Mouse (Mus musculus): ENCODE measurements around the gene Bard1. TPM values are rescaled to one million over a fixed set of nuclear protein-coding genes. Genes with fewer than 3 reads are reported as not detected.

Gene Bard1
- 1.7 and 2.1 TPM in 2 replicates for polyA plus RNA-seq (2015; fragmentation: Nextera tagmentation; extraction: Ambion mirVana)

DNA sequence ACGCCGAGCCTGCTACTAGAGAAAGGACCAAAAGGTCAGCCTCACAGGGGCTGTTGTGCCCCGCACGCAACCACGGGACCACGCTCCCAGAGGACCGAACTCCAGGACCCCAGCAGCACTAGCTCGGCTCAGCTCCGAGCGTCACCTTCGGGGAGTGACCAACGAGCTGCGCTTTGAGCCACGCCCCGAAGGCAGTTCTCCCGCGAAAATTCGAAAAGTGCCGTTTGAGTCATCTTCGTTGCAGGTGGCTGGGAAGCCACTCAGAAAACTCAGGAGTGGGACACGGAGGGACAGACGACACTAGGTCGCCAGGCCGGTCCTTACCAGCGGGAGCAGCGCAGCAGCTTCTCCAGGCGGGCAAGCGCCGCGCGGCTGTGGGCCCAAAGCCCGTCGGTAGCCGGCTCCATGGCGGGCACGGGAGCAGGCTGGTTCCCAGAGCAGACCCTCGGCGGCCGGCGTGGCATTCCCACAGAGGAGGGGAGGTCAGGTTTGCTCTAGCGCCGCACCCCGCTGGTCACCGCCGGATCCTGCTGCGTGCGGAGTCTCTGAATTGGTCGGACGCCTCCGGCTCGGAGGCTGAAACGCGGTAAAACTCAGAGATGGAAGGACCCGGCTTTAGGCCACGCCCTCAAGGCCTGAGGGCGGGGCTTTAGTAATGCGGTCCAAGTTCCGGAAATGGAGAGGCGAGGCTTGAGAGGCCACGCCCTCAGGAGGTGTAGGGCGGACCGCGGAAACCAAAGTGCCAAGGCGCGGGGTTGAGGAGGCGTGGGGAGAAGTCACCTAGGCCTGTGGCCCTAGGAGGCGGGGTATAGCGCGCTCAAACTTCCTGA is at the start of gene Bard1:
Gene Bard1 (minus strand): TSS at position 803 of the 830 bp plus-strand sequence.
- Histone ChIP-seq H3K4me3 (replicated peaks) (peak within 1 kb of the TSS; percentile 75), H3K36me3 (no peaks in the 10 kb centered on the region), H3K9me3 (no peaks in the 10 kb centered on the region), H3K9ac (peak within 1 kb of the TSS; percentile 38; the same call in 1 of the 2 replicates), H3K4me1 (peaks cover 5% of the 10 kb centered on the region; the same call in 1 of the 2 replicates), H3K27ac (peak within 1 kb of the TSS; percentile 84), H3K4me2 (peak within 1 kb of the TSS; percentile 63), H3K27me3 (replicated peaks) (no peaks in the 10 kb centered on the region)
- peak; percentile 98 for ATAC-seq (ENCODE audit: insufficient read depth, low FRiP score, low read depth)
- WGBS: under 1% methylated on average over 68 of the region's 69 CpGs

DNA sequence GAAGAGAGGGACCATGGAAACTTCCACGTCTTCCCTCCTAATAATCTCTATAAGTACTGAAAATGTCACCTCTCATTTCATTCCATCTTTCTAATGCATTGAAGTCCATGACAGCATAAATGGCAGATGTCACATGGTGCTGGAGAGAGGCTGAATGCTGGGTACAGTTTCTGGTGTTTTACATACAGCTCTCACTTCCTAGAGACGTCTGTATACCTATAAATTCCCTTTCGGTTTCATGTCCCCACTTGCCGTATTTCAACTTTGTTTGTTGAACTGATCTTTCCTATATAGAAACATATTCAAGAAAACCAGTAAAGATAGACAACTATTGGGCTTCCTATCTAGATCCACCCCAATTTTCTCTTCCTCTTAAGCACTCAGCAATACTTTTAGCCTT is 24.2 kb upstream of the Bard1 start:
- no peak for ATAC-seq (ENCODE audit: insufficient read depth, low FRiP score, low read depth)
- H3K4me2 ChIP-seq: no peak overlapping the region
- 86% methylated on average over 4 of the region's 4 CpGs for WGBS
- H3K4me1 ChIP-seq: no peaks in the 10 kb centered on the region
- no peak overlapping the region for H3K4me3 ChIP-seq (replicated peaks)
- H3K9ac ChIP-seq: no peak overlapping the region
- H3K27me3 ChIP-seq (replicated peaks): no peaks in the 10 kb centered on the region
- no peak overlapping the region for H3K27ac ChIP-seq
- no peaks in the 10 kb centered on the region for H3K9me3 ChIP-seq
- no peaks in the 10 kb centered on the region for H3K36me3 ChIP-seq

DNA sequence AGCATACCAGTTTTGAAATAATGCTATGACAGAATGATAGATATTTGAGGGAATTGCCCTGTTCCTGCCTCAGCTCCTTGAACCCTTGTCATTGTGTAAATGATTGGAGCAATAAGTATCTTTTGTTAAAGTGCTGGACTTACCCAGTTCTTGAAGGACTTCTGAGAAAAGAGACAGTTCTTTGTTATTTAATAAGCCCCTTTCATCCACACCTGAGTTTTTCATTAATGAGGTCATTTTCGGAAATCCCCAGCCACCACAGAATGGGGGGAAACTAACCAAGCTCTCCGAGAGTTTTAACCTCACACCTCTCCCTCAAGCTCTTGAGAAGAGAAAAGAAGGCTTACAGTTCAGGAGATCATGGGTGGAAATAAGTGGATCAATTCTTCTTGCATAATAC is 15.6 kb upstream of the Bard1 start:
- Histone ChIP-seq H3K4me2 (no peak overlapping the region), H3K27me3 (replicated peaks) (no peaks in the 10 kb centered on the region), H3K4me3 (replicated peaks) (no peak overlapping the region), H3K9ac (no peak overlapping the region), H3K27ac (no peak overlapping the region), H3K4me1 (no peaks in the 10 kb centered on the region), H3K36me3 (no peaks in the 10 kb centered on the region), H3K9me3 (no peaks in the 10 kb centered on the region)
- WGBS: 74% methylated on average over 2 of the region's 2 CpGs
- no peak for ATAC-seq (ENCODE audit: insufficient read depth, low FRiP score, low read depth)

DNA sequence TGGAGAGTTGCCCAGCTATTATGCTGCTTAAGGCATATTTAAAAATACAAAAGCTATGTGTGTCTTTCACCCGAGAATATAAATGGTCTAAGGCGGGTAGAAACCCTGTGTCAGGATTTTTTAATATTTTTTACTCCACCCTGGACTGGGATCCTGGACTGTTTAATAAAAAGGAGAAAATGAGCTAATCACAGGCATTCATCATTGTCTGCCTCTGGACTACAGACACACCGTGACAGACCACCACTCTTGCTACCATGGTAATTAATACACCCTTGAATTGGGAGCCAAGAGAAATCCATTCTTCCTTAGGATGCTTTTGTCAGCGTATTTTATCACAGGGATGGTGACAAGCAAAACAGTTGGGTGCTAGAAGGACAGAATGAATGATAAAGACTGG is 14.3 kb upstream of the Bard1 start:
- Histone ChIP-seq H3K27ac (no peak overlapping the region), H3K4me1 (no peaks in the 10 kb centered on the region), H3K36me3 (no peaks in the 10 kb centered on the region), H3K4me2 (no peak overlapping the region), H3K27me3 (replicated peaks) (no peaks in the 10 kb centered on the region), H3K9me3 (no peaks in the 10 kb centered on the region), H3K4me3 (replicated peaks) (no peak overlapping the region), H3K9ac (no peak overlapping the region)
- WGBS: 59% methylated on average over 4 of the region's 4 CpGs
- ATAC-seq (ENCODE audit: insufficient read depth, low FRiP score, low read depth): no peak

DNA sequence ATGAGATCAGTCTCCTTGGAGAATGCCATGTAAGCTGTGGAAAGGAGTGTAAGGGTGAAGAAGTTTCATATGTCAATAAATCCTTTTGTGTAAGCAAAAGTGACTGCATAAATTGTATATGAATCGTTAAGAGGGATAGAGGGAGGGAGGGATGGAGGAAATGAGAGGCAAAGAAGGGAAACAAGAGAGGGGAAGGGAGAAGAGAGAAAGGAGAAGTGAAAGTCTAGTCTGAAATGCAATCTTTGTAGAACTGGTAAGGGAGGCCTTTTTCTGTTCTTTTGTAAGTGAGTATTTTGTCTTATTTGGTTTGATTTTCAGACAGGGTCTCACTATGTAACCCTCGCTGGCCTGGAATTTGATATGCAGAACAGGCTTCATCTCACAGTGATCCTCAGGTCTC is 12.8 kb upstream of the Bard1 start:
- Histone ChIP-seq H3K4me3 (replicated peaks) (no peak overlapping the region), H3K9ac (no peak overlapping the region), H3K27ac (no peak overlapping the region), H3K4me2 (no peak overlapping the region), H3K4me1 (no peaks in the 10 kb centered on the region), H3K9me3 (no peaks in the 10 kb centered on the region), H3K36me3 (no peaks in the 10 kb centered on the region), H3K27me3 (replicated peaks) (no peaks in the 10 kb centered on the region)
- ATAC-seq (ENCODE audit: insufficient read depth, low FRiP score, low read depth): no peak
- 53% methylated on average over 2 of the region's 2 CpGs for WGBS

DNA sequence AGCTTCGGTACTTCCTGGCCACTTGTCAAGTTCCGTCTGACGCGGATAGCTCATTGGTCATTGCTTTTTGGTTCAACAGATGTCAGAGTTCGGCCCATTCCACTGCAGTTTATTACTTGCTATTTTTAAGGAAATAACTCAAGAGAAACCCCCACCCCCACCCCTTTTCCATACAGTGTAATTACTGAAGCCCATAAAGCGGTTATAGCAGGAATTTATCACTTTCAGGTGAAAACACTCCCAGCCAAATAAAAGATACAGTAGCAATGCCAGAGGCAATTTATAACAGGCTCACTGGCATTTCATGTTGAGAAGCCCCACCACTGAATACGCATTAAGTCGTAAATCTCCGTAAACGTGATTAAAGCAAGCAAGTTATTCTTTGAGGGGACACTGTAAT is 6.9 kb upstream of the Bard1 start:
- H3K27me3 ChIP-seq (replicated peaks): no peaks in the 10 kb centered on the region
- no peaks in the 10 kb centered on the region for H3K9me3 ChIP-seq
- no peak overlapping the region for H3K4me2 ChIP-seq
- WGBS: 63% methylated on average over 10 of the region's 10 CpGs
- no peaks in the 10 kb centered on the region for H3K36me3 ChIP-seq
- H3K4me1 ChIP-seq: no peaks in the 10 kb centered on the region
- ATAC-seq (ENCODE audit: insufficient read depth, low FRiP score, low read depth): no peak
- no peak overlapping the region for H3K9ac ChIP-seq
- no peak overlapping the region for H3K27ac ChIP-seq
- H3K4me3 ChIP-seq (replicated peaks): no peak overlapping the region

DNA sequence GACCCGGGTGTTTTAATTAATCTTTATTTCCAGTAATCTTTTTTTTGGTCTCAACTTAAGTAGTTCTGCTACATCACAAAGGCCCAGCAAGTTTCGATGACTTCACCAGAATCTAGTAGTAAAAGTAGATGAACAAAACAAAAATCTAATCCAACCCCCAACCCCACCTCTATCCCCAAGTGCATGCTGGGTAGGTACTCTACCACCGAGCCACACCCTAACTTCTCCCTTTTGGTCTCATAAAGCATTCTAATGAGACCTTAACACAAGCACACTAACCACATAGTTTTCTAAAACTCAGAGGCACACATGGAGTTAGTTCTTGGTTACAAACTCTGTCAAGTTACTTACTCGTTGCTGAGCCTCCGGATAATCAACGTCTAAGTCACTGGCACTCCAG is 3.2 kb upstream of the Bard1 start:
- no peak overlapping the region for H3K9ac ChIP-seq
- no peak overlapping the region for H3K4me3 ChIP-seq (replicated peaks)
- H3K27me3 ChIP-seq (replicated peaks): no peaks in the 10 kb centered on the region
- H3K4me2 ChIP-seq: no peak overlapping the region
- no peak overlapping the region for H3K27ac ChIP-seq
- no peaks in the 10 kb centered on the region for H3K36me3 ChIP-seq
- no peaks in the 10 kb centered on the region for H3K9me3 ChIP-seq
- 88% methylated on average over 6 of the region's 6 CpGs for WGBS
- no peak for ATAC-seq (ENCODE audit: insufficient read depth, low FRiP score, low read depth)
- H3K4me1 ChIP-seq: no peaks in the 10 kb centered on the region; the same call in 1 of the 2 replicates

DNA sequence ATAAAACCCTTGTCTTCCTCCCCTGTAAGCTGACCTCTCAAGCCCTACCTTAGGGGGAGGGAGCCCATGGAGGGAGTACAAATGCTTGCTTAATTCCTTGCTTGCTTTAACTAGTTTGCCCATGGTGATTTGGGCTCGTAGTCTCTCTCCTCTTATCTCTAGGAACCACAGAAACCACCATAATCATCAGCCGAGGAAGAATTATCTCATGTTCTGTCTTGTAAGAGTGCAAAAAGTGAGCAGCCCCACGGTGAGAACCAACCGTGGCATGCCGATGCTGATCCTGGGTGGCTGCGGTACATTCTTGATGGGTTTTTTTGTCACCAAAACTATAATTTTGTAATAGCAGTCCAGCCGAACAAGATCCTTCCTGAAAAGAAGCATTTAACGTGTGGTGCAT is 2.8 kb upstream of the Bard1 start:
- Histone ChIP-seq H3K4me2 (no peak overlapping the region), H3K9ac (no peak overlapping the region), H3K36me3 (no peaks in the 10 kb centered on the region), H3K27me3 (replicated peaks) (no peaks in the 10 kb centered on the region), H3K4me3 (replicated peaks) (no peak overlapping the region), H3K9me3 (no peaks in the 10 kb centered on the region), H3K27ac (no peak overlapping the region), H3K4me1 (no peaks in the 10 kb centered on the region; the same call in 1 of the 2 replicates)
- 86% methylated on average over 8 of the region's 8 CpGs for WGBS
- ATAC-seq (ENCODE audit: insufficient read depth, low FRiP score, low read depth): no peak

DNA sequence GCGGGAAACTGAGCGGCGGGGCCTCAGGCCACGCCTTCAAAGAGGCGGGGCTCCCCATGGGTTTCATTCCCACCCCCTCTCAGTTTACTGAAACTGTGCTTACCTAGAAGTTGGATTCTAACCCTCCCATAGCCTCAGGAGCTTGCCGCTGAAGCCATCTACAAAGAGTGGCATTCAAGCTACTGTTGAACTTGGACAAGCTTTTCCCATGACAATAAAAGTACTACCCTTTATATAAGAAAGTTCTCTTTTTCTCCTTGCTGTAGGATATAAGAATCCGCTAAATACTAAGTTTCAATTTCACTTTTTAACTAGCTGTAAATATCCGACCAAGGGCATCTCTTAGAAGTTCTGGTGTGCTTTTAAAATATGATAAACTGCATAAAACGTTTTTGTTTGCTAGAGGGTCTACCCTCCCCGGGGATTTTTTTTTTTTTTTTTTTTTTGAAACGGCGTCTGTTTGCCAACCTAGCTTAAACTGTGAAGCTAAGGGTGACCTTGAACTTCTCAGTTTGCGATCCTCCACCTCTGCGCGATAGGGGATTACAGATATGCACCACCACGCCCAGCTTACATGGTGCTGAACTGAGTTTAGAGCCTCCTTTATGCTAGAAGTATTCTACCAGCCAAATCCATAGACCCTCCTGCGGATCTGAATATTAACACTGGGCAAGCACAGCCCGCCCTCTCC is 373 bp upstream of the Bard1 start:
- Histone ChIP-seq H3K27me3 (replicated peaks) (no peaks in the 10 kb centered on the region), H3K4me3 (replicated peaks) (peak overlapping the region; percentile 75), H3K9me3 (no peaks in the 10 kb centered on the region), H3K36me3 (no peaks in the 10 kb centered on the region), H3K4me1 (peaks cover 5% of the 10 kb centered on the region; the same call in 1 of the 2 replicates), H3K9ac (no peak overlapping the region), H3K27ac (peak overlapping the region; percentile 84), H3K4me2 (peak overlapping the region; percentile 63)
- 19% methylated on average over 18 of the region's 18 CpGs for WGBS
- ATAC-seq (ENCODE audit: insufficient read depth, low FRiP score, low read depth): no peak

DNA sequence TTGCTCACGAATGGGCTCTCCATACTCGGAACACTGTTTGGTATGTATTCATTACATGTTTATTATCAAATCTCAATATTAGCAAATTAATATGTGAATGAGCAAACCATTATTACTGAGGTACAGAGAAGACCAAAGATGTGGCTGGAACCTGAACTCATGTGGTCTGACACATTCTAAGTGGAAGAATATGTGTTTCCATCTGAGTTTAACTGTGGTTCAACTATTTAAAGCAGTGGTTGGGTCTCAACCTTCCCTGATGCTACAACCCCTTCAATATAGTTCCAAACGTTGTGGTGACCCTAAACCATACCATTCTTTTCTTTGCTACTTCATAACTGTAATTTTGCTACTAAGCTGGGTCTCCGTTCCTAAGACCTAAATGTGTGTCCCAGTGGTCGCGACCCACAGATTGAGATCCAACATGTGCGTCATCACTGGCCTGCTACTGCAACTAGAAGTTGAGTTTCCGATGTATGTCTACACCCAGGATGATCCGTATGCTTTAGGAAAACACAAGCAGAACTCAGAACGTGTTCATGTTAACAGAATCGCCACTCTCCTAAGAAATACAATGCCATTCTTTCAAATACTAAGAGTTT is 1.5 kb downstream of the Bard1 start:
- H3K27me3 ChIP-seq (replicated peaks): no peaks in the 10 kb centered on the region
- H3K4me3 ChIP-seq (replicated peaks): no peak overlapping the region
- H3K9me3 ChIP-seq: no peaks in the 10 kb centered on the region
- no peak overlapping the region for H3K9ac ChIP-seq
- H3K36me3 ChIP-seq: no peaks in the 10 kb centered on the region
- 49% methylated on average over 11 of the region's 11 CpGs for WGBS
- H3K4me2 ChIP-seq: peak overlapping the region; percentile 34
- no peak for ATAC-seq (ENCODE audit: insufficient read depth, low FRiP score, low read depth)
- H3K4me1 ChIP-seq: peaks cover 5% of the 10 kb centered on the region; the same call in 1 of the 2 replicates
- no peak overlapping the region for H3K27ac ChIP-seq

DNA sequence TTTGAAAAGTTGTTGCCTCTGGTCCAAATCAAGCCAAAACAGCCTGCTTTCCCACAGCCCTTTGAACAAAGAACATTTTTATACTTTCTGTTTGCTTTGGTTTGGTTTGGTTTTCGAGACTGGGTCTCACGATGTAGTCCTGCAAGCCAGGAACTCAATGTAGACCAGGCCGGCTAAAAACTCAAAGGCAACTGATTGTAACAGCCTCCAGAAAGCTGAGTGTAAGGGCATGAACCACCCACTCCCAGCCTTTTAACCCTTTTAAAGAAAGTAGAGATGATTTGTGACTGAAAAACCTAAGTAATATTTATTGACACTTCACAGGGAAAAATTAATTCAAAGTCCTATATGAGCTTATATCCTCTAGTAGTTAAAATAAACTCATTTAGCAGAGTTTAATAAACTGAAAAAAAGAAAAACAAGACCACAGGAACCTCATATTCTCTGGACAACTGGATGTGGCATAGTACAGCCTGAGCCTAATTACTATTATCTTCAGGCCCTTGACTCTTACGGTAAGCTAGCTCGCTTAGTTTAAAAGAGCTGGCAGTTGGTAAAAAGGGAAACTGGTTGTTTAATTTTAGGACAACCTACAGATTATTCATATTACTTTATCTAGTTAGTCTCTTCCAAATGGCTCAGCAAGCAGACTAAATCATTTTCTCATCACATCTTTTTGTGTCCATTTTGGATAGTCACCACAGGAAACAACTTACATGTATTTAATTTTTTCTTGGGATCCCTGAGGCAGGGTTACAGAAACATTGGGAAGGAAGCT is 2.2 kb downstream of the Bard1 start:
- no peak overlapping the region for H3K9ac ChIP-seq
- no peak for ATAC-seq (ENCODE audit: insufficient read depth, low FRiP score, low read depth)
- peak overlapping the region; percentile 34 for H3K4me2 ChIP-seq
- H3K4me3 ChIP-seq (replicated peaks): no peak overlapping the region
- no peaks in the 10 kb centered on the region for H3K27me3 ChIP-seq (replicated peaks)
- no peaks in the 10 kb centered on the region for H3K36me3 ChIP-seq
- no peak overlapping the region; the same call in 1 of the 2 replicates for H3K27ac ChIP-seq
- H3K9me3 ChIP-seq: no peaks in the 10 kb centered on the region
- H3K4me1 ChIP-seq: peaks cover 5% of the 10 kb centered on the region; the same call in 1 of the 2 replicates
- 52% methylated on average over 5 of the region's 5 CpGs for WGBS
